Mouse (Mus musculus) kidney, adult 2 months (tissue): Measurements from ENCODE around the gene Shisa6. TPM values are rescaled to one million over a fixed set of nuclear protein-coding genes. Genes with fewer than 3 reads are reported as not detected.

ENCODE experiments used
- DNase-seq: peaks from one replicate; pipeline ENCODE4 v3.0.0; 2021
- H3K27ac ChIP-seq: fragments of 200-500 bp; 2 replicates; pipeline ENCODE4 v1.5.1; 2012; ENCODE audit warnings: low read depth, low read length, control low read depth, inconsistent platforms; ENCODE audit not compliant: insufficient read depth
- H3K27me3 ChIP-seq: fragments of 200-500 bp; replicated peaks from 2 replicates; pipeline ENCODE4 v1.6.1; 2012; ENCODE audit warnings: mild to moderate bottlenecking, moderate library complexity, low read length, inconsistent platforms; ENCODE audit not compliant: control insufficient read depth, insufficient read depth
- H3K36me3 ChIP-seq: fragments of 200-500 bp; 2 replicates; pipeline ENCODE4 v1.6.1; 2012; ENCODE audit warnings: mild to moderate bottlenecking, moderate library complexity, low read length, inconsistent platforms; ENCODE audit not compliant: control insufficient read depth, insufficient read depth
- H3K4me1 ChIP-seq: fragments of 200-500 bp; 2 replicates; pipeline ENCODE4 v1.6.1; 2011; ENCODE audit warnings: low read length; ENCODE audit not compliant: control insufficient read depth, insufficient read depth
- H3K4me3 ChIP-seq: fragments of 200-500 bp; 2 replicates; pipeline ENCODE4 v1.5.1; 2011; ENCODE audit warnings: mild to moderate bottlenecking, low read depth, low read length, control low read depth; ENCODE audit not compliant: insufficient read depth
- CTCF ChIP-seq: fragments of 200-500 bp; conservative IDR thresholded peaks from 2 replicates; pipeline ENCODE4 v1.5.1; 2011; ENCODE audit warnings: low read depth, mild to moderate bottlenecking, control low read depth, low read length, moderate library complexity, mixed read lengths; ENCODE audit not compliant: insufficient read depth, insufficient read length
- POLR2A ChIP-seq: fragments of 200-500 bp; IDR thresholded peaks from one replicate; pipeline ENCODE4 v1.6.1; 2011; ENCODE audit warnings: low read depth, low read length, control low read depth
- WGBS: fragments of 180-500 bp; shearing (Covaris S2); methylation state at CpG from one replicate; pipeline ENCODE4 v1.1.7; 2018; 5-methylcytosine and 5-hydroxymethylcytosine counted together
- polyA plus RNA-seq: library from polyadenylated mRNA; depleted of rRNA; stranded (reverse); fragments of >200 nt; gene quantifications from 2 replicates; pipeline ENCODE4 v1.2.3, GENCODE M21; 2012

Shisa6 gene
- polyA plus RNA-seq, 1 experiment, result 0.02 TPM

- peaks cover 2% of the 10 kb centered on the region; the same call in 1 of the 2 replicates for H3K27me3 ChIP-seq
- 51% methylated on average over 4 of the region's 4 CpGs for WGBS
- H3K4me1 ChIP-seq, result no peaks in the 10 kb centered on the region
- no peaks in the 10 kb centered on the region for H3K36me3 ChIP-seq
- no peak overlapping the region for H3K27ac ChIP-seq
- DNase-seq, result no peak
- TF ChIP-seq CTCF (no peak), POLR2A (no peak)
- H3K4me3 ChIP-seq, result no peak overlapping the region
Observed at GRCm38 (mm10) chr11:66524251-66524650, 1.5 kb downstream of the Shisa6 start.

GRCm38 (mm10) chr11:66522376-66522775 lies 3.4 kb downstream of the Shisa6 start:
- no peak for TF ChIP-seq POLR2A
- no peaks in the 10 kb centered on the region for H3K36me3 ChIP-seq
- H3K4me3 ChIP-seq, result no peak overlapping the region
- 68% methylated on average over 4 of the region's 4 CpGs for WGBS
- no peaks in the 10 kb centered on the region for H3K4me1 ChIP-seq
- DNase-seq, result no peak
- H3K27me3 ChIP-seq, result peaks cover 2% of the 10 kb centered on the region; the same call in 1 of the 2 replicates
- H3K27ac ChIP-seq, result no peak overlapping the region

- Histone ChIP-seq H3K4me3 (no peak overlapping the region), H3K27me3 (no peaks in the 10 kb centered on the region), H3K4me1 (no peaks in the 10 kb centered on the region), H3K36me3 (no peaks in the 10 kb centered on the region), H3K27ac (no peak overlapping the region)
- WGBS, result 63% methylated on average over 6 of the region's 6 CpGs
- TF ChIP-seq POLR2A, result no peak
- no peak for TF ChIP-seq CTCF
- peak; percentile 26 for DNase-seq
Observed at GRCm38 (mm10) chr11:66519386-66519785, 6.4 kb downstream of the Shisa6 start.

DNA sequence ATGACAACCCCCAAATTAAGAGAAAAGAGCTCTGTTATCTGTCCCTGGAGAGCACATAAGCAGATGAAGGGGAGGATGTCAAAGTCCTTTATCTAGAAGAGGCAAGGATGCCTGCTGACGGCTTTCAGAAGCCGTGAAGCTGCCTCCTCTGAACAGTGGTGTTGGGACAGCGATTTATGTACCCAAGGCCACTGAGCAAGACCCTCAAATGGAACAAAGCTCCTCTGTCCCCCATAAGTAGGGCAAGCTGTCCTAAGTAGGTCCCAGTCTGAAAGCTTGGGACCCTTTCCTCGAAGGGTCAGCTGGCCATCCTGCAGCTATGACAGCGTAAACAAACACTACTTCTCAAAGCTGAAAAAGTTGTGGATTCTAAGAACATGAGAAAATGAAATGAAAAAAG lies 11.4 kb downstream of the Shisa6 start:
- no peak for TF ChIP-seq POLR2A
- no peak for TF ChIP-seq CTCF
- 65% methylated on average over 5 of the region's 5 CpGs for WGBS

DNA sequence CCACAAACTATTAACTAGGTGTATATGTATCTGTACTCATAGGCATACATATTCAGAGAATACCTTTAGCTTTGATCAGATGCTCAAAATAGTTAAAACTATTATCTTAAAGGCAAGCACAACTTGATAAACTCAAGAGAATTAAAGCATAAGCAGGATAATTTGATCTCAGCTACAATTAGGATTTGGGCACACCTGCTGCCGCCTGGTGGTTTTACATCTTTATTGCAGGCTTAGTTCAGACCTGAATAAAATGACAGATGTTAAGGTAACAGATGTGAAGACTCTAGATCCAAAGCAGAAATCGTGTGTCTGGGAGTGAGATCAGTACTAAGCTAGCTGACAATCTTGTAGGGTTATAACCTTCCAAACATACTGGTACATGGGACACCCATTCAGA lies 24.8 kb downstream of the Shisa6 start:
- Histone ChIP-seq H3K4me1 (no peaks in the 10 kb centered on the region), H3K36me3 (no peaks in the 10 kb centered on the region), H3K27ac (no peak overlapping the region), H3K4me3 (no peak overlapping the region), H3K27me3 (no peaks in the 10 kb centered on the region)
- no peak for DNase-seq
- TF ChIP-seq POLR2A (no peak), CTCF (no peak)
- WGBS, result 73% methylated on average over 2 of the region's 2 CpGs

More for the DNA sequence above, 11.4 kb downstream of the Shisa6 start:
- Histone ChIP-seq H3K27me3 (no peaks in the 10 kb centered on the region; the same call in 1 of the 2 replicates), H3K4me1 (no peaks in the 10 kb centered on the region), H3K36me3 (no peaks in the 10 kb centered on the region), H3K27ac (no peak overlapping the region), H3K4me3 (no peak overlapping the region)
- DNase-seq, result peak; percentile 14

- Histone ChIP-seq H3K4me1 (no peaks in the 10 kb centered on the region), H3K27ac (no peak overlapping the region), H3K36me3 (no peaks in the 10 kb centered on the region), H3K27me3 (no peaks in the 10 kb centered on the region), H3K4me3 (no peak overlapping the region)
- no peak for DNase-seq
- TF ChIP-seq POLR2A (no peak), CTCF (no peak)
- 59% methylated on average over 9 of the region's 9 CpGs for WGBS
Observed at GRCm38 (mm10) chr11:66498857-66499445, 26.8 kb downstream of the Shisa6 start.

GRCm38 (mm10) chr11:66496235-66496634 lies 29.5 kb downstream of the Shisa6 start:
- TF ChIP-seq CTCF (no peak), POLR2A (no peak)
- DNase-seq, result no peak
- 63% methylated on average over 9 of the region's 9 CpGs for whole genome bisulfite sequencing
- no peak overlapping the region for H3K4me3 ChIP-seq
- H3K27me3 ChIP-seq, result no peaks in the 10 kb centered on the region
- no peaks in the 10 kb centered on the region for H3K4me1 ChIP-seq
- no peaks in the 10 kb centered on the region for H3K36me3 ChIP-seq
- no peak overlapping the region for H3K27ac ChIP-seq
